Mouse (Mus musculus) gastrocnemius, postnatal 4 days (tissue): Measurements from ENCODE around the gene Tmem108. TPM values are rescaled to one million over a fixed set of nuclear protein-coding genes. Genes with fewer than 3 reads are reported as not detected.
A peak's percentile ranks its signal among the peaks of the same experiment; 100 is the strongest.

Source experiments
- DNase-seq, 2 experiments: peaks; one replicate each; pipeline ENCODE4 v3.0.0; 2021 to 2022; ENCODE audit warnings: low spot score in 2 of 2, mixed read lengths in 2 of 2
- long read RNA-seq, 2 experiments: library from polyadenylated mRNA; stranded (forward); transcript quantifications; one replicate each; pipeline ENCODE4 v2.0.0; 2021
- total RNA-seq, 2 experiments: library from RNA; stranded (reverse); gene quantifications; 2 replicates each; pipeline ENCODE4 v1.2.3; 2021

Tmem108 gene
- under 1 TPM; 0.71 to 0.96 TPM for total RNA-seq
- long read RNA-seq, experiment 1, partial matches to known transcripts: 0 of 4 reads
- long read RNA-seq, experiment 1, other reads (novel, unspliced or antisense): 2 of 4 reads
- long read RNA-seq, experiment 2, partial matches to known transcripts: 1 of 4 reads
- long read RNA-seq, experiment 2, other reads (novel, unspliced or antisense): 1 of 4 reads

GRCm38 (mm10) chr9:103761647-103762084 lies at the start of gene Tmem108:
Tmem108 (minus strand) TSS chr9:103761837.
- DNase-seq: peak; percentile 59 to 78

GRCm38 (mm10) chr9:103789029-103789428 lies 27.4 kb upstream of the Tmem108 start:
- DNase-seq: no peak

- DNase-seq: no peak
Measured at GRCm38 (mm10) chr9:103784156-103784555, 22.5 kb upstream of the Tmem108 start.

- no peak for DNase-seq
Measured at GRCm38 (mm10) chr9:103783276-103783675, 21.6 kb upstream of the Tmem108 start.

- DNase-seq: no peak
Measured at GRCm38 (mm10) chr9:103782306-103782705, 20.7 kb upstream of the Tmem108 start.

- no peak for DNase-seq
Measured at GRCm38 (mm10) chr9:103781407-103781806, 19.8 kb upstream of the Tmem108 start.

- no peak for DNase-seq
Measured at GRCm38 (mm10) chr9:103780598-103780997, 19.0 kb upstream of the Tmem108 start.

- DNase-seq: no peak
Measured at GRCm38 (mm10) chr9:103778185-103778584, 16.5 kb upstream of the Tmem108 start.

GRCm38 (mm10) chr9:103761151-103761571 lies 476 bp downstream of the Tmem108 start:
- no peak for DNase-seq

GRCm38 (mm10) chr9:103760356-103760755 lies 1.3 kb downstream of the Tmem108 start:
- no peak for DNase-seq

GRCm38 (mm10) chr9:103759829-103760228 lies 1.8 kb downstream of the Tmem108 start:
- no peak for DNase-seq

- DNase-seq: peak; percentile 29 to 67
Measured at GRCm38 (mm10) chr9:103758930-103759695, 2.5 kb downstream of the Tmem108 start.

- no peak for DNase-seq
Measured at GRCm38 (mm10) chr9:103758246-103758645, 3.4 kb downstream of the Tmem108 start.

GRCm38 (mm10) chr9:103752618-103753017 lies 9.0 kb downstream of the Tmem108 start:
- DNase-seq: no peak

GRCm38 (mm10) chr9:103751568-103751967 lies 10.1 kb downstream of the Tmem108 start:
- DNase-seq: no peak

GRCm38 (mm10) chr9:103750491-103750890 lies 11.1 kb downstream of the Tmem108 start:
- no peak for DNase-seq

- DNase-seq: no peak
Measured at GRCm38 (mm10) chr9:103746598-103746997, 15.0 kb downstream of the Tmem108 start.

GRCm38 (mm10) chr9:103740145-103740544 lies 21.5 kb downstream of the Tmem108 start:
- no peak for DNase-seq

GRCm38 (mm10) chr9:103739062-103739461 lies 22.6 kb downstream of the Tmem108 start:
- DNase-seq: no peak

- no peak for DNase-seq
Measured at GRCm38 (mm10) chr9:103729716-103730115, 31.9 kb downstream of the Tmem108 start.

- DNase-seq: no peak
Measured at GRCm38 (mm10) chr9:103726751-103727462, 34.7 kb downstream of the Tmem108 start.

- DNase-seq: no peak
Measured at GRCm38 (mm10) chr9:103725497-103725896, 36.1 kb downstream of the Tmem108 start.
